Mouse (Mus musculus) c-Kit-positive CD71-positive TER-119-positive erythroid progenitor cells, embryonic 14.5 days (primary cell): ENCODE measurements at regions not wholly inside any gene's neighbourhood (a gene's known extent, or its start where the extent isn't known, plus 50 kb on each side); places are given as distances from the start of the nearest gene placed in this dataset.

Experiments used
- DNase-seq: peaks from one replicate; pipeline ENCODE4 v3.0.0-alpha.2; 2013; ENCODE audit warnings: low spot score

DNA sequence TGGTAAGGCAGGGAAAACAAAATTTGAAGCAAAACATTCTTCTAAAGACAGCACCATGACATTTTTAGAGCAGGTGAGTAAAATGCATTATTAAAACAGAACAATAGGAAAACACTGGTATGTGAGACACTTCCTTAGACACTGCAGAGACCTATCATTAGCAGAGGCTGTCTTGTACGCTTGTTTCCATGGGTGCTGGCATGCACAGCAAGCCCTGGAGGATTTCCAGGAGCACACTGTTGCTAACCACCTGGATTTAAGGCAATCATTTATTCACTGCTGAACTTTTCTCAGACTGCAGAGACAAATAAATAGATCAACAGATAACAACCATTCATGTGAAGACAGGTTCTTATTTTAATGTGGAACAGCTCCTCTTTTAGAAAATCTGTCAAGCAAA lies 127.7 kb downstream of the Pros1 start:
- no peak for DNase-seq

DNA sequence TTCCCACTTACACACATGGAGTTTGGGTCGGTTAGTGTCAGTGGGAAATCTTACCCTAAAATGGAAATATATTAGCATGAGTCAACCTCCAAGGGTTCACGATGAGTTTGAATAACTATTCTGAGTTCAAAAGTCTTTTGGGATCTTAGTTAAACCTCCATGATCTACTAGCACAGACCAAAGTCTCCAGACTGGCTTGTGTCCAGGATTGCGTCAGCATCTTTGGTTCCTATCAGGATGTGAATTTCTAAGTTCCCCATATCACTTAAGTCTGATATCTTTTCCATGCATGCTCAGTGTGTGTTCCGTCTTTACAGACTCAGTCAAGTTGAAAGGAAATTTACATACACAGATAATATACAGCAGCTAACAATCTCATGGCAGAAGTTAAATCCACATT lies 128.5 kb downstream of the Pros1 start:
- no peak for DNase-seq

DNA sequence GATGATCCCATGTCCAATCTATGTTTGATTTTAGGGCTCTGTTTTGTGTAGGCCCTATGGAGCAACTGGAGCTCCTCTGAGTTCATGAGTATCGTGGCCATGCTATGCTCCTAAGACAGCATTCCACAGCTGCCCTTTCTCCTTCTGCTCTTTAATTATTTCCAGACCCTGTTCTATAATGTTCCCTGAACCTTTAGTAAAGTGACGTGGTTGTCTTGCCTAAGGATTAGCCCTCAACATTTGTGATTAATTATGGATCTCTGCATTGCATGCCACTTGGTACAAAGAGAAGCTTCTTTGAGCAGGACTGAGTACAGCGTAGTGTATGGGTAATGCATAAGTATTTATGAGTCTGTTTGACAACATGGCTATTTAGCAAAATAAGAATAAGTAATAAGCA lies 141.4 kb downstream of the Pros1 start:
- DNase-seq, result no peak

DNA sequence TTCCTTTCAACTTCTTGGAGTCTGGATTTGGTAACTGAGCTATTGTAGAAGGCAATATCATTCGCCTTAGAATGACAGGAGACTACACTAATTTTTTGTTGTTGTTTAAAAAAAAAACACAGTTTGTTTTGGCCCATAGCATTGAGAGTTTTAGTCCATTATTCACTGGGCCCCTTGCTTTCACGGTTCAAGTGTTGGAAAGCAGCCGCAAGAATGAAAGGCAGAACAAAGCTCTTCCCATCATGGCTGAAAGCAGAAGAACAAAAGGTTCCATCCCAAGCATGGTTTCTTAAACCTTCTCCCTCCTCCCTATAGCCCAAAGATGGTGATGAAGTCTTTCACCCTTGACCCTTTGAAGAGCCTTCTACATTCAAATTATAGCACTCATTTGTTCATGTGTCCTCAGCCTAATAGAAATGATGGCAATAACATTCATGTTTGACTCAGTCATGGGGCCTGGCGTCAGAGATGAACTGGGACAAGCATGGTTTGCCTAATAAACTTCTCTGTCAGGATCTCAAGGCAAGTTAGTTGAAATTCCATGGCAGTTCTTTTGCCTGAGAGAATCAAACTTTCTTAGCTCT lies 157.1 kb downstream of the Pros1 start:
- no peak for DNase-seq

DNA sequence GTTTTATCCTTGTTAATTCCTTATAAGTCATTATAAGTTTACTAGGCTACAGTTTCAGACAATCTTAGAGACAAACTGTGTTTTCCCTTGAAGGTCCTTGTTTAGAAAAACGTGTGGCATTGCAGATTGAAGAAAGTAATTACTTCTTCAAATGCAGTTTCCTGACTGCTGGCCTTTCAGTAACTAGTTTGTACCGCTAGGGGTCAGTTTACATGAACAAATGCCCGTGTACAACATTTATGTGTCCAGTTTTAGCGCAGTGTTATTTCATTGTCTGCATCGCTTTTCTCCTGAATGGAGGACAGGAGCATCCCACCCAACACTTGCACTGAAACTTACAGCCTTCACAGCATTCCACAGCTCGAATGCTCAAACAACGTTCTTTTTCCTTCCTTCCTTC lies 160.3 kb downstream of the Pros1 start:
- no peak for DNase-seq

DNA sequence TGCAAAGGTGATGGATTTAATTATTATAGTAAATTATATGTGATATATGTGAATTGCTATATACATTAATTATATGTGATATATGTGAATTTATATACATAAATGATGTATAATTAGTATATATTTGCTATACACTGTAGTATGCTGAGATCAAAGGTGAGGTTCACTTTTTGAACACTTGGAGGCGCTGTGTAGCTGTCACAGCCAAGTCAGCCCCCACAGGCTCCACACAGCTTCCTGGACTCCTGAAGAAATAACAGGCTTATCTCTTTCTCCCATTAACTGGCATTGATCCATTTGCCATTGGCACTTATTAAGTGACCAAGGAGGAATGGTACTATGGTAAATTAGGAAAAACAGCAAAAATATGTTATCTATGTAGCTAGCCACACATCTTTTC lies 162.0 kb downstream of the Pros1 start:
- DNase-seq, result peak; percentile 0

DNA sequence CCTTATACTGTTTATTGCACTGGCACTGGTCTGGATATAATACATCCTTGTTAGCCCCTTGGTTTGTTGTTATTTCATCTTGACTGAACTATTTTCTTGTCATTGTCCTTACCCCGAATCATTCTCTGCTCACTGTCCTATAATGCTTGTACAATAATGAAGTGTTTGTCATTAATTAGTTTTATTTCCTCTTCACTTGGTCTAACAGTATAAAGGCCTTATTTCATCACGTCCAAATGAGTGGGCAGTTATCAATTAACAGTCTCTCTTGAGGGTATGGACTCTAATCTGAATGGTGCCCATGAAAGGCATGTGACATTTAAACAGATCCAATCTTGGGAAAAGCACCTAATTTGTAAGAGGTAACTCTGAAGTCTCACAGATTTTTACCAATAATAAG lies 162.6 kb downstream of the Pros1 start:
- no peak for DNase-seq

DNA sequence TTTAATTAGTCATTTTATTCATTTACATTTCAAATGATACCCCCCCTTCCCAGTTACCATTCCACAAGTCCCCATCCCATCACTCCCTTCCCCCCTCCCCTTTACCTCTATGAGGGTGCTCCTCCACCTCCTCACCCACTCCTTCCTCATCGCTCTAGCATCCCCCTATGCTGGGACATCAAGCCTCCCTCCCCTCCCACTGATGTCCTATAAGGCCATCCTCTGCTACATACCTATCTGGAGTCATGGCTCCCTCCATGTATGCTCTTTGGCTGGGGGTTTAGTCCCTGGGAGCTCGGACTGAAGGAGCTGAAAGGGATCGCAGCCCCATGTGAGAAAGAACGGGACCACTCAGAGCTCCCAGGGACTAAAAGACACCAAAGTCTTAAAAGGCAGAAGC lies 176.3 kb downstream of the Pros1 start:
- no peak for DNase-seq

DNA sequence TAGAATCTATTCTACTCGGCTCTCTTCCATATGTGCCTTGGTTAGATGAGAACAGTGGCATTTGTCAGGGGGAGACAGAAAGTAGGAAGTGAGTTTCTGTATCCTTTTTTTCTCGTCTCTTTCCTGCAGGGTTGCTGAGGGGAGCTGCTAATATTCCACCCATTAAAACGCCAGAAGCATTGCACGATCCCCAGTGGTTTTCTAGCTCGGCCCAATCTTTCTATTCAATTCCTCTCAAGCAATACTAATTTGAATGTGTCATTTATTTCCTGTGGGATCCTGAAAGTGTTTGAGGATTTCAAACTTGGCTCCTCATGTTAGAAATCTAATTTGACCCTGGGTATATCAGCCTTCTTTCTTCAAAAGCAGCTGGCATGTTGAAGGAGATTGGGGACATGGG lies 176.9 kb downstream of the Pros1 start:
- no peak for DNase-seq

DNA sequence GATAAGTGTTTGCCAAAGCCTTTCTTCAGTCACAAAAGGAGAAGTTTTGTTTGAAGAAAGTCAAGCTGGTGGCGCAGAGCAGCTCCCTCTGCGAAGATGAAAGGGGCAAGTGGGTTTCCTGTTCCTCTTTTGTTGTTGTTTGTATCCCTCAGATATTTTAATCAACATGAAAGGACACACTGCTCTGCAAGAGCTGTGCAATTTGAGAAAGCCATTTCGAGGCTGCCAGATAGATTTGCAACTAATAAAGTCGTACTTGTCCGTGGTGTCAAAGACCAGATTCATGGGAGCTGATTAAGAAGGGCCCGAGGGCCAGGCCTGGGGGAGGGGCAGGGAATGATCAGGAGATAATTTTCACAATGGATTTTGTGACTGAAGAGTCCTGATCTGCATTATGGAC lies 177.7 kb downstream of the Pros1 start:
- no peak for DNase-seq

DNA sequence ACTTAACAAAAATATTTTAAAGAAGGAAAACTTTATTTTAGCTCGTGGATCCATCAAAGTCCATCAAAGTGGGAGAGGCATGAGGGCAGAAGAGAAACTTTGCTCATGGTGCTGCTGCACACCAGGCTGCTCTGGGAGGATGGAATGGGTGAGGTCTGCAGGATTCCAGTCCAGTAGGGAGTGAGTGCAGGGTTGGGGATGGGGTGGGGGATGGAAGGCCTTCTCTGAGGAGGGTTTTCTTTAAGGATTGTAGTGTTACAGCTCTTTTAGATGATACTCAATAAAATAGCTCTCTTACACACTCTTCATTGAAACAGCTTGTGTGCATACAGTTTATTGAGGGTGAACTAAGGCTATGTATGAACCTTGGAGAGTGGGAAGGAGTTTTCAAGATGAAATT lies 195.0 kb downstream of the Pros1 start:
- no peak for DNase-seq

DNA sequence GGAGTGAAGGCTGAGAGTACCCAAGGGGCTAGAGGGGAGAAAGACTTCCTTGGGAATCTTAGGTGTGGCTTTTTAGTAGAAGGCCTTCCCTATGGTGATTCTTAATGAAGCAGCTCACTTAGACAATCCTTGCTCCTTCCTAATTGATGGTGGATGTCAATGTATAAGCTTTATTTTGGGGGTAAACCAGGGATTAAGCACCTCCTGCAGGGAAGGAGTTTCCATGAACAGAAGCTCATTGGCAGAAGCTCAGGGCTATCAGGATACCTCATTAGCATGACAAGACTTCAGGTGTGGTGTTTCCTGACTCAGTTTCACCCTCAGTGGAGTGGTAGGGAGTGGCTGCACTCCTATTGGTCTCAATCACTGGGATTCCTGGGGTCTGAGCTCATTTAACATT lies 208.8 kb downstream of the Pros1 start:
- DNase-seq, result no peak

DNA sequence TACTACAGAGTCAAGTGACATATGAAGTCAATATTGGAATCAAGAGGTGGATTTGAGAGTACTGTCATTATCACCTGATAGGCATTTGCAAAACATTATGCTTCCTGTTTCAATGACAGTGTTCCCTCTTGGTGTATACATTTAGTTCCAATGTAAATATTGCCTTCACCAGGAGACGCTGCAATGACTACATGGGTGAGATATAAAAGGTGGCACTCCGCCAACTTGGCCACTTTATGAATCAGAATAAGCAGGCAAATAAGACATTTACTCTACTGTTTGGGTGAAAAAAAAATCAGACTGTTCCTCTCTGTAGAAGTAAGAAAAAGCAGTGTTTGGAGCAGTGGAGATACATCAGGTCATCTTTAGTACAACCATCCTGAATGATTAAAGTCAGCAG lies 215.9 kb downstream of the Pros1 start:
- DNase-seq, result no peak

DNA sequence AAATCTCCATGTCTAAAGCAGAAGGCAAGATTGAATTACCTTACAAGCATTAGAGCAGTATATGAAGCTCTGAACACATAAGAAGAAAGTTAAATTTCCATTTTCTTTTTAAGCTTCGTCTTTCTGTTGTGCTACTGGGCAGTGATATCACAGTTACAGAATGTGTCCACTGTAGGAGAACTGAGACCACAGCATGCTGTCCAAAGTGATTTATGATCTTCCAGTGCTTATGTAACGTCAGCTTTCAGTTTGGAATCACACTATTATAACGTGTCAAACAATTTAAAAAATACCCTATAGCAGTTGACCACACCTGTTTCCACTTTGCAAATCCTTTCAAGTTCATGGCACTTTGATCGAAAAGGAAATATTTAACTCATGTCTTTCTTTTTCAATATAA lies 221.7 kb downstream of the Pros1 start:
- no peak for DNase-seq

DNA sequence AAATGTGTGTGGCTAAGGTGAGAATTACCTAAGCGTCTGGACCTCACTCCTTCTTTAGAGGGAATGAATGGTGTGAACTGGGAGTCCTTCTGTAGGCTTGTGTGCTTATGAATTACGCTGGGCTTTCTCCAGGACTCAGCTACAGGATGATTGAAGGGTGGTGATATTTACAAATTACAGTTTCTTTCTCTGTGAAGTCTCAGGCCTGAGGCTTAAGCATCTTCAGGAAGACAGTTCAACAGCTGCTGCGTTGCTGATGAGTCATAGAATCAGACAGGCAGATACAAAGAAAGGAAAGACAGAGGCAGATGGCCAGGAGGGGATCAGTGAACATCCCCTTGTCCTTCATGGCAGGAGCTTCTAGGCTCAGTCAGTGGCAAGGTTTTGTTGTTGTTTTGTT lies 227.3 kb downstream of the Pros1 start:
- no peak for DNase-seq

DNA sequence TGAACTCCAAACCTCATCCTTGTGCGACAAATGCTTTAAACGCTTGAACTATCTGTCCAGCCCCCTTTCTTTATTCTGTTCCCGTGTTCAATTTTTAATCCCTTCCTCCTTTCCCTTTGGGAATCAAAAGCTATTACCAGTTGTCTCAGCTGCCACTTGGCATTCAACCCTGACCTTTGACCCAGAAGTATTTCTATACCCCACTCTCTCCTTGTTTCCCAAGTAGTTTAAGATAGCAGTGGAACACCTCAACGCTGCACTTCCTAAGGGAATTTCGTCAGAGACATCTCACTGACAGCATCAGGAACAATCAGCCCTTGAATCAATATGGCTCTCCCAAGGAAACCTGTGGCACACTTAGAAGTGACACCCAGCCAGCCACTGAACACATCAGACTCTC lies 229.1 kb downstream of the Pros1 start:
- DNase-seq, result no peak

DNA sequence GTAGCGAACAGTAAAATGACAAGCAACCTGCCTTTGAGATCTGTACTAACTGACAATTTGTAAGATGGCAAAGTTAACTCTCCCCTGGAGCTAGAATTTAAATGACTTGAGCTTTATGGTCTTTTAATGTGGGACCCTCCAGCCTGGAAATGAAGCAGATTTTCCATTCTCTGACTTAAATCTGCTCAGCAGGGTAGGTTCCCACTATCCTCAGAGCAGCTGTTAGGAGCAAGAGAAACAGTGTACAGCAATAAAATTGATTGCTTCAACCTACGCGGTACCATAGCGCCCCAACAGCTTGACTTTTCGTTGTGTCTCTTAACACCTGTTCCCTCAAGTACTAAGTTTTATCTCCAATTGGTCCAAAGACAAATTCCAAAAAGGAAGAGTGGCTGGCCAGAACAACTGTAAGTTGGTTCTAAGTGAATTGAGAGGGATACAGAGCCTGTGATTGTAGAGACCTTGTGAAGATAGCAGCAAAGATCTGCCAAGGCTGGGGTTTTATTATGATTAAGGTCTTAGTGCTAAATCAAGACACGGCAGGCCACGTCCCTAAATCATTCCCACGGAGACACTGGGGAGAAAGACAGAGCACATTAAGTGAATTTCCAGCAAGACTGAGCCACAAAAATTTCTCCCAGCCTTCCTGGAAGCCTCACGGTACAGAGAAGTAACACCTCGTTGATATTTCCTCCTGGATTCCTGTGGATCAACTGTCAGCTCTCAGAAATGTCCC lies 230.1 kb downstream of the Pros1 start:
- no peak for DNase-seq

DNA sequence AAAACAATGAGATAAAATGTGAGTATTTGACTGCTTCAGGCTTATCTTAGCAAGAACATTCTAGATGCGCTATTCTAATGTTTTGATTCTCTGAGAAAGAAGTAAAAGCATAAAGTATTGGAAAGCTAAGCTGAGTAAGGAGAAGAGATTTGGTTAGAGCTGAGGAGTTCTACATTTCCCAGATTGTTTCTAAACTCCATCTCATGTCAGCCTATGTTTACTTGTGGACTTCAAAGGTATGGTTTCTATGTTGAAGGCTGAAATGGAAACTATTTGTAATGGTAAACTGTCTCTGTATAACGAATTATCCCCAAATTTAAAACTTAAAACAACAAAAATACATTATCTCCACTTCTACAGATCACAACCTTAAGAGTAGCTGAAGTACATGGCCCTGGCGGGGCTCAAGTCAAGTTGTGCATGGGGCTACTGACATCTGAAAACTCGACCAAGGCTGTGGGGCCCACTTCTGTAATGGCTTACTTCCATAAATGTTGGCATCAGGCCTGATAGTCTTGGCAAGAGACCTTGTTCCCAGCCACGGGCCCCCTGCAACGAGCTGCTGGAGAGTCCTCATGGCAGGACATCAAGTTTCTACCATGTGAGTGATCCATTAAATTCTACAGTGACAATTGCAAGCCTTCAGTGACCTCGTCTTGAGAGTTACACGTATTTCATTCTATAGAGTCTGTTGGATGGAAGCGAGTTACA lies 232.1 kb downstream of the Pros1 start:
- DNase-seq, result no peak

DNA sequence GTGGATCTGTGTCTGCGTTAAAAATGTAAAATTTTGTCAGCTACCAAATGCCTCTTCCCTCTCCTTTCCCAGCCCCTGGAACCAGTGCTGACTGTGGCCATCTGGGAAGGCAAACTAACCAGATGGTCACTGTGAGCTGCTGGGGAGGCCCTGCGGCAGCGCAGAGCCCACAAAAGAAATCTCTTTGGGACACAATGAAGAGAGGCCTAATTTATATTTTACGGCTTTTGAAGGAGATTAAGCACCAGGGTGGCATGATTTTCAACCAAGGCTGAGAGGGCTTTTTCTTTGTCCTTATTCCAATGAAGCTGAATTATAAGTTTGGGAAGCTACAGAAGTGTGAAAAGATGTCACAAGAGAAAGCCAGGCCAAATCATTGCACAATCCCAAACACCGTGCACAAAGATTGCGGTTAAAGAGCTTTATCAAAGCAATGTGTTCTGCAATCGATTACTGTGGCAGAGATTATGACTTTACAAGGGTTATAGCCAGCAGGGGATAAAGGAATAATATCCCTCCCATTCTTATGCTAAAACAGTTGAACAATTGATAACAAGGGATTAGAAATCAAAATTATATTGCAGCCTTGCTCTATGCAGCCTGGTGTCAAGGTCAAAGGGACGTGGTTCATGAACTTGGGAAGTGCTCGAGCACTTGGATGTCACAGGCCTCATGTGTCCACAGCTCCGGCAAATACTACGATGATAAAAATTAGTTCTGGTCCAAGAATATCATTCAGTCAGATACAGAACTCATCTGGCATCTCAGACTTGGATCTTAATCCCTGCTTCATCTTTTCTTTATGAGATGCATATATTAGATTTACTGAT lies 237.6 kb downstream of the Pros1 start:
- no peak for DNase-seq

DNA sequence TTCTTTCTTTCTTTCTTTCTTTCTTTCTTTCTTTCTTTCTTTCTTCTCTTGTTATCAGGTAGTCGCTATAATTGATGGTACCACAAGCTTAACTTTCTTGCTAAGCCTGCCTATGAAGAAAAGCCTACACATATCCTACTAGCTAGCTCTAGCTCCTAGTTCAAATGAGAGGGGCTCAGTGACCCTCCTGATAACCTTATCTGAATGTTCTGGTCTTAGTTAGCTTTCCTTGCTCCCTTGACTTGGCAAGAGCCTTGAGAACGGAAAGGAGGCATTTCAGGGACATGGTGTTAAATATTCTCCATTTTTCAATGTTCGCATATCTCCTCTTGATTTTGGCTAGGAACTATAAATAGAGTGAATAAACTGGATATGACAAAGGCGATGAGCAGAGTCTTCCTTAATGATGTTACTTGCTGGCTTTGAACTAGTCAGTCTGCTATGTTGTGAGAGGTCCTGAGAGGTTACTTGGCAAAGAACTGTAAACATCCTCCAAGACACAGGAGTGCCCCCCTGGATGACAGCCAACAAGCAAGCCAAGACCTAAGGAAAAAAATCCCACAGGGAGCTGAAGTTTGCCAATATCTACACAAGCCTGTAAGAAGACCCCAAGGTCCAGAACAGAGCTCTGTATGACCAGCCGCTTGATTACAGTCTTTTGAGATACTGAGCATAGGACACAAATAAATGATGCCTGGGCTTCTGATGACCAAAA lies 240.2 kb downstream of the Pros1 start:
- no peak for DNase-seq

DNA sequence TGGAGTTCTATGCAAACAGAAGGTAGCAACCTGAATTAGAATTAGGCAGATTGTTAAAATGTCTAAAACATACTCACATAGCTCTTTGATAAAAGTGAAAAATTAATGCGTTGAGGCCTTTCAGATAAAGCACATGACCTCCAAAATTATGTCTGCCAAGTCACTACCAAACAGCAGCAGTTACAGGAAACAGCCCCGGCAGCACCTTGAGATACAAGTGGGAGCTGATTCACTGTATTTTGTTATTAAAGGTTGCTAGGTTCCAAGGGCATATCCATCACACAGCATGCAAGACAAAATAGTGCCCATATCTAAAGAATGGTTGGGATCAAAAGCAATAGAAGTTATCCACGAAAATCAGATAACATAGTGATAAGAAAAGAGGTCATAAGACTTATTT lies 248.3 kb downstream of the Pros1 start:
- no peak for DNase-seq

DNA sequence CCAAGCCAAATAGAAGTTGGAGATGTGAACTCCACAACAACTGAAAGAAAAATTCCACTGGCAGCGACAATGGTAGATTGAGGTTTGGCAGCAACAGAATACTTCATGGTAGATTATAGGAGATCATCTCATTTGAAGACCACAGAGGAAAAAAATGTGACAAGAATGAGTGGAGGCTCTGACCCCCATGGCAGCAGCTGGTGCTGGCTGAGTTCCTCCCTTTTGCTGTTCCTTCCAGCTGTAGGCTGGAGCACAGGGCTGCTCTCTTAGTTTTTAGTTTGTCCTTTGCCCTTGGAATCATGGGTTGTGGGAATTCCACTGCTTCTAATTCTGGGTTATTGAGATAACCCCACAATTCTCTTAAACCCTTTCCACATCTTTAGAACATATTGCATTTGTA lies 248.8 kb downstream of the Pros1 start:
- no peak for DNase-seq
